8 mouse cellular contexts compared by ENCODE assay signal in the genomic region with DNA sequence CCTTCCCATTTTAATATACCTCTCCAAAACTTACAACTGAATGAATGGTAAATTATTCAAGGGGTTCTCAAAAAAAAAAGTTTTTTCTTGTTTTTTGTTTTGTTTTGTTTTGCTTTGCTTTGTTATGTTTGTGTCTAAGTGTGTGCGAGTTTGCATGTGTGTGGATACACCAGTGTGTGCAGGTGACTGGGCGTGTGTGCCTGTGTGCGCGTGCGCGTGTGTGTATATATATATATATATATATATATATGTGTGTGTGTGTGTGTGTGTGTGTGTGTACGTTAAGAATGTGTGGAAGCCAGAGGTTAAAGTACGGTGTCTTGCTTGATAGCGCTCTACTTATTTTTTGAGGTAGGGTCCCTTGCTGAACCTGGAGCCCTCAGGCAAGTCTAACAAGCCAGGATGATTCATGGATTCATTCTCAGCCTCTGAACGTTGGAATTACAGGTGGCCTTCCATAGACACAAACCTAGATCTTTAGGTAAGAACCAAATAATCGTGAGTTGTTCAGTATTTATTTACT. TPM values are rescaled to one million over a fixed set of nuclear protein-coding genes. Genes with fewer than 3 reads are reported as not detected.
DNase-seq lines count a peak whose midpoint lies in the region; ATAC-seq and TF ChIP-seq lines count a peak whose summit lies in the region.

No protein-coding gene starts in this region.

- peak; percentile 64; the same call in 1 of the 2 replicates for ATAC-seq in kidney, embryonic 16.5 days (ENCODE audit: low FRiP score, low TSS enrichment)
- peak; percentile 11 for ATAC-seq in inflammation-experienced regulatory T-cells, adult 6 months
- peak; percentile 63 for ATAC-seq in midbrain, embryonic 13.5 days

- H3K9ac ChIP-seq in kidney, embryonic 16.5 days (replicated peaks; ENCODE audit: low read length), result peak overlapping the region; percentile 94
- H3K9ac ChIP-seq in ES-E14 (ENCODE audit: insufficient read depth, low read depth, low read length, poor library complexity, severe bottlenecking), result no peak overlapping the region
- peak overlapping the region; percentile 77 for H3K9ac ChIP-seq in midbrain, embryonic 13.5 days (replicated peaks)

- peaks cover 4% of the 10 kb centered on the region for H3K36me3 ChIP-seq in kidney, embryonic 16.5 days (ENCODE audit: insufficient read depth, low read length)
- peaks cover 2% of the 10 kb centered on the region; the same call in 1 of the 2 replicates for H3K36me3 ChIP-seq in ES-E14 (ENCODE audit: control insufficient read depth, insufficient read depth, low read length, poor library complexity, severe bottlenecking)
- H3K36me3 ChIP-seq in midbrain, embryonic 13.5 days, result peaks cover 15% of the 10 kb centered on the region

- H3K4me1 ChIP-seq in kidney, embryonic 16.5 days (ENCODE audit: insufficient read depth, low read length), result 0 out of 2 replicates have a peak, but pooled peaks cover 4% of the 10 kb centered on the region
- H3K4me1 ChIP-seq in ES-E14 (ENCODE audit: control insufficient read depth in 2 of 2, insufficient read depth in 2 of 2, low read length in 2 of 2, poor library complexity in 1 of 2), result no peaks in the 10 kb centered on the region
- H3K4me1 ChIP-seq in cortical plate, adult 2 months (ENCODE audit: control insufficient read depth, insufficient read depth, low read length), result no peaks in the 10 kb centered on the region
- H3K4me1 ChIP-seq in midbrain, embryonic 13.5 days (replicated peaks), result peaks cover 9% of the 10 kb centered on the region

- no peak overlapping the region for H3K27ac ChIP-seq in kidney, embryonic 16.5 days (ENCODE audit: low read length)
- H3K27ac ChIP-seq in ES-E14 (ENCODE audit: insufficient read depth, low read depth, low read length, poor library complexity, severe bottlenecking), result no peak overlapping the region
- no peak overlapping the region for H3K27ac ChIP-seq in cortical plate, adult 2 months (ENCODE audit: insufficient read depth, low read length)
- no peak overlapping the region for H3K27ac ChIP-seq in midbrain, embryonic 13.5 days

- DNase-seq in kidney, postnatal 14 days, result no peak
- peak; percentile 4 for DNase-seq in ES-E14 (ENCODE audit: low read depth, low spot score)
- no peak for DNase-seq in adrenal gland, postnatal 10 days
- DNase-seq in adrenal gland, adult 2 months, result no peak

- H3K27me3 ChIP-seq in kidney, embryonic 16.5 days (ENCODE audit: insufficient read depth, low read length), result no peaks in the 10 kb centered on the region
- no peaks in the 10 kb centered on the region for H3K27me3 ChIP-seq in midbrain, embryonic 13.5 days

- H3K4me2 ChIP-seq in kidney, embryonic 16.5 days (replicated peaks; ENCODE audit: low read depth, low read length), result peak overlapping the region; percentile 70
- H3K4me2 ChIP-seq in midbrain, embryonic 13.5 days (replicated peaks), result peak overlapping the region; percentile 66

- peak overlapping the region; percentile 95 for H3K4me3 ChIP-seq in kidney, embryonic 16.5 days (ENCODE audit: low read length)
- peak overlapping the region; percentile 78 to 92; a peak in 3 of 4 replicates for H3K4me3 ChIP-seq in ES-E14 (ENCODE audit: insufficient read depth in 1 of 2, low read depth in 1 of 2, low read length in 2 of 2, poor library complexity in 1 of 2, severe bottlenecking in 1 of 2)
- H3K4me3 ChIP-seq in cortical plate, adult 2 months (ENCODE audit: insufficient read depth, low read length), result peak overlapping the region; percentile 69
- peak overlapping the region; percentile 79 for H3K4me3 ChIP-seq in midbrain, embryonic 13.5 days (replicated peaks)

- H3K9me3 ChIP-seq in kidney, embryonic 16.5 days (ENCODE audit: low read length), result no peaks in the 10 kb centered on the region
- H3K9me3 ChIP-seq in ES-E14 (ENCODE audit: control insufficient read depth, insufficient read depth, low read depth, low read length), result no peaks in the 10 kb centered on the region
- H3K9me3 ChIP-seq in midbrain, embryonic 13.5 days, result no peaks in the 10 kb centered on the region

- 55% methylated on average over 11 of the region's 11 CpGs for WGBS in kidney, embryonic 16.5 days
- WGBS in midbrain, embryonic 13.5 days, result 69% methylated on average over 11 of the region's 11 CpGs

- TF ChIP-seq CTCF in cortical plate, adult 2 months (IDR thresholded peaks at IDR 0.05; ENCODE audit: extremely low read depth, insufficient read depth, low read length), result no peak

- in situ Hi-C loops in ES-E14 (cut with MboI; ENCODE audit: low sequenced_read_pairs in 2 of 2, unreplicated experiment in 2 of 2), result no loop called here

- TF ChIP-seq POLR2A in cortical plate, adult 2 months (IDR thresholded peaks at IDR 0.05; ENCODE audit: extremely low read depth, insufficient read depth, low read length), result no peak

TF ChIP-seq in ES-E14, 5 proteins besides CTCF, POLR2A, EP300 and RAD21:
- TF ChIP-seq ZNF384 (IDR thresholded peaks at IDR 0.05; ENCODE audit: low read depth, low read length) (no peak), ZC3H11A (IDR thresholded peaks at IDR 0.05; ENCODE audit: borderline replicate concordance, low read depth, low read length) (no peak), HCFC1 (IDR thresholded peaks at IDR 0.05; ENCODE audit: borderline replicate concordance, insufficient read depth, low read length) (no peak), MAFK (IDR thresholded peaks at IDR 0.05; ENCODE audit: insufficient read depth, low read depth, low read length) (no peak), CHD2 (IDR thresholded peaks at IDR 0.05; ENCODE audit: low read depth, low read length) (no peak)

RNA-seq across cellular contexts. Expression of a gene that starts 0.6 kb away (rescaled TPM):
- 45.0 and 46.1 TPM in 2 replicates for polyA plus RNA-seq in kidney, embryonic 16.5 days (2015; fragmentation: Nextera tagmentation; extraction: Ambion mirVana)
- total RNA-seq in ES-E14 (2012; rRNA removed), result 74.2 and 88.5 TPM in 2 replicates
- polyA plus RNA-seq in cortical plate, adult 2 months (2012; rRNA removed), result 19.2 and 21.0 TPM in 2 replicates
- polyA plus RNA-seq in inflammation-experienced regulatory T-cells, adult 6 months (2017; shearing (Covaris generic)), result 10 to 100 TPM; 30.2 to 48.6 (median 35.3) TPM
- polyA plus RNA-seq in midbrain, embryonic 13.5 days (2015; fragmentation: Nextera tagmentation; extraction: Ambion mirVana), result 26.6 and 30.8 TPM in 2 replicates
- total RNA-seq in adrenal gland, postnatal 10 days (2021), result 10 to 100 TPM; 43.3 to 51.5 TPM
- 10 to 100 TPM; 47.8 to 56.2 TPM for total RNA-seq in adrenal gland, adult 2 months (2021)
- polyA plus RNA-seq in adrenal gland, adult 2 months (2012; rRNA removed), result 12.6 and 15.9 TPM in 2 replicates

RNA-seq across cellular contexts. Expression of a gene that starts 42.8 kb away (rescaled TPM):
- 82.6 and 90.8 TPM in 2 replicates for polyA plus RNA-seq in kidney, embryonic 16.5 days (2015; fragmentation: Nextera tagmentation; extraction: Ambion mirVana)
- 47.1 and 58.8 TPM in 2 replicates for total RNA-seq in ES-E14 (2012; rRNA removed)
- polyA plus RNA-seq in cortical plate, adult 2 months (2012; rRNA removed), result 17.3 and 18.4 TPM in 2 replicates
- 100 to 1,000 TPM; 104 to 167 (median 105) TPM for polyA plus RNA-seq in inflammation-experienced regulatory T-cells, adult 6 months (2017; shearing (Covaris generic))
- polyA plus RNA-seq in midbrain, embryonic 13.5 days (2015; fragmentation: Nextera tagmentation; extraction: Ambion mirVana), result 91.4 and 103 TPM in 2 replicates
- total RNA-seq in adrenal gland, postnatal 10 days (2021), result 10 to 100 TPM; 77.2 to 85.9 TPM
- 100 to 1,000 TPM in 1 of 2 experiments, 10 to 100 TPM in 1; 80.0 to 117 TPM for total RNA-seq in adrenal gland, adult 2 months (2021)
- polyA plus RNA-seq in adrenal gland, adult 2 months (2012; rRNA removed), result 4.3 and 4.4 TPM in 2 replicates

Comparison
In these comparisons a context has a peak if more than half of its experiments do, and no peak if none do; other contexts are left out.
1. ATAC-seq: peak in every context shown above with its lines; median percentile 64 in kidney, embryonic 16.5 days; 63 in midbrain, embryonic 13.5 days; 11 in inflammation-experienced regulatory T-cells, adult 6 months.